Mouse (Mus musculus) heart, adult 2 months (tissue): ENCODE results near the gene Samd14.

ENCODE experiments used
- CTCF ChIP-seq: fragments of 200-600 bp; IDR thresholded peaks from 2 replicates; pipeline ENCODE4 v1.8.1; 2022; ENCODE audit warnings: antibody characterized with exemption, mild to moderate bottlenecking, moderate library complexity
- EP300 ChIP-seq: fragments of 200-500 bp; IDR thresholded peaks from 2 replicates; pipeline ENCODE4 v1.6.1; 2011; ENCODE audit warnings: low read depth, low read length, control low read depth; ENCODE audit not compliant: insufficient read depth
- POLR2A ChIP-seq: fragments of 200-500 bp; IDR thresholded peaks from 2 replicates; pipeline ENCODE4 v1.6.1; 2011; ENCODE audit warnings: mild to moderate bottlenecking, low read depth, low read length, control low read depth; ENCODE audit not compliant: insufficient read depth

- TF ChIP-seq CTCF (no peak), POLR2A (no peak), EP300 (no peak)
These were observed 47.3 kb downstream of the Samd14 start for GRCm38 (mm10) chr11:95056768-95057501.
